Mouse (Mus musculus) liver, embryonic 14.5 days (tissue): ENCODE results near the gene Pigu. TPM values are rescaled to one million over a fixed set of nuclear protein-coding genes. Genes with fewer than 3 reads are reported as not detected.

ENCODE experiments used
- ATAC-seq: fragments of 200-750 bp; cut with Nextera tagmentation; 2 replicates; pipeline ENCODE4 v1.8.0; 2017; ENCODE audit warnings: moderate number of reproducible peaks, mild to moderate bottlenecking, moderate library complexity; ENCODE audit not compliant: insufficient read depth
- DNase-seq, 3 experiments: peaks; one replicate each; pipeline ENCODE4 v3.0.0-alpha.2; 2012 to 2013; ENCODE audit warnings: low read depth in 3 of 3, low spot score in 3 of 3
- H3K27ac ChIP-seq: fragments of 300-500 bp; sonication (generic); 2 replicates; pipeline ENCODE4 v1.5.1; 2014; ENCODE audit warnings: moderate library complexity, mild to moderate bottlenecking, control low read depth, inconsistent platforms
- H3K27me3 ChIP-seq: fragments of 300-500 bp; sonication (generic); 2 replicates; pipeline ENCODE4 v1.6.1; 2014; ENCODE audit warnings: mild to moderate bottlenecking, low read length, moderate library complexity; ENCODE audit not compliant: control insufficient read depth, insufficient read depth
- H3K36me3 ChIP-seq: fragments of 300-500 bp; sonication (generic); replicated peaks from 2 replicates; pipeline ENCODE4 v1.6.1; 2014; ENCODE audit warnings: low read depth; ENCODE audit not compliant: control insufficient read depth, insufficient read depth
- H3K4me1 ChIP-seq, 2 experiments: fragments of 200-500 bp in 1 of 2; fragments of 300-500 bp in 1 of 2; sonication (generic) in 1 of 2; replicated peaks; 2 replicates each; pipeline ENCODE4 v1.6.1; 2012 to 2014; ENCODE audit warnings: antibody characterized with exemption in 1 of 2, inconsistent platforms in 1 of 2, low read length in 1 of 2; ENCODE audit not compliant: control insufficient read depth in 2 of 2, insufficient read depth in 2 of 2
- H3K4me2 ChIP-seq: fragments of 300-500 bp; sonication (generic); 2 replicates; pipeline ENCODE4 v1.6.1; 2014; ENCODE audit warnings: low read depth, mild to moderate bottlenecking, control low read depth, moderate library complexity
- H3K4me3 ChIP-seq, 2 experiments: fragments of 200-500 bp in 1 of 2; fragments of 300-500 bp in 1 of 2; sonication (generic) in 1 of 2; 2 replicates each; pipeline ENCODE4 v1.5.1; 2012 to 2014; ENCODE audit warnings: low read depth in 2 of 2, low read length in 2 of 2, mild to moderate bottlenecking in 2 of 2, control low read depth in 1 of 2, inconsistent platforms in 1 of 2, moderate library complexity in 1 of 2; ENCODE audit not compliant: insufficient read depth in 1 of 2
- H3K9ac ChIP-seq: fragments of 300-500 bp; sonication (generic); replicated peaks from 2 replicates; pipeline ENCODE4 v1.6.1; 2014; ENCODE audit warnings: mild to moderate bottlenecking, control low read depth, moderate library complexity
- H3K9me3 ChIP-seq: fragments of 300-500 bp; sonication (generic); 2 replicates; pipeline ENCODE4 v1.6.1; 2016; ENCODE audit warnings: low read length, mixed read lengths; ENCODE audit not compliant: control insufficient read depth
- CTCF ChIP-seq: IDR thresholded peaks from 2 replicates; pipeline ENCODE4 v1.5.1; 2016; ENCODE audit warnings: antibody characterized with exemption, low read depth, control low read depth
- EP300 ChIP-seq: IDR thresholded peaks from 2 replicates; pipeline ENCODE4 v1.6.1; 2016; ENCODE audit warnings: antibody characterized with exemption, low read depth
- WGBS: fragments of 180-500 bp; shearing (Covaris S2); extraction: QIAGEN DNeasy Blood & Tissue Kit; methylation state at CpG from one replicate; pipeline ENCODE4 v1.1.7; 2014; ENCODE audit not compliant: insufficient replicate concordance; 5-methylcytosine and 5-hydroxymethylcytosine counted together
- polyA plus RNA-seq, 2 experiments: library from polyadenylated mRNA; depleted of rRNA in 1 of 2; stranded (reverse) in 1 of 2; unstranded in 1 of 2; fragments of >200 nt; fragmentation: Nextera tagmentation in 1 of 2; extraction: Ambion mirVana in 1 of 2; gene quantifications; 2 replicates each; pipeline versions ENCODE4 v1.2.1 to v1.2.3; 2012 to 2014

Pigu gene
- polyA plus RNA-seq, 2 experiments, result 16.7 to 24.4 TPM

DNA sequence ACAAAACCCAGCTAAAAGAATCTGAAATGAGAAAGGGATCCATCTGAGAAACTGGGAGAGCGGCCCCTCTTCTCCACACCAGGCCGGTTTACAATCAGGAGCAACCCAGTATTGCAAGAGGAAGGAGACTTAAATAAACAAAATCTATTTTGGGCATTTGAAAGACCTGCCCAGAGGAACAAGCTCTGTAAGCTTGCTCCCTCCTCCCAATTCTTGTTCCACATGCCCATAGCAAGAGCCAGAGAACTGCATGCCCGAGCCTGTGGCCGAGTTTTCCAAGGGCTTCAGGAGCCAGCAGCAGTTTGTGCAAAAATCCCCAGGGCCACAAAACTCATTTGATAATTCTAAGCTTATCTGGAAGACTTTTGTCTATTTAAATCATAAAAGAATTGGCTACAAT, 57.7 kb downstream of the Pigu start:
- no peak for TF ChIP-seq EP300
- no peak for TF ChIP-seq CTCF
- Histone ChIP-seq H3K27ac (no peak overlapping the region), H3K9ac (no peak overlapping the region), H3K27me3 (no peaks in the 10 kb centered on the region), H3K4me1 (no peaks in the 10 kb centered on the region), H3K36me3 (peaks cover 4% of the 10 kb centered on the region; the same call in 1 of the 2 replicates), H3K4me3 (no peak overlapping the region), H3K4me2 (no peak overlapping the region), H3K9me3 (no peaks in the 10 kb centered on the region)
- 69% methylated on average over 4 of the region's 4 CpGs for WGBS
- no peak for DNase-seq
- ATAC-seq, result no peak

DNA sequence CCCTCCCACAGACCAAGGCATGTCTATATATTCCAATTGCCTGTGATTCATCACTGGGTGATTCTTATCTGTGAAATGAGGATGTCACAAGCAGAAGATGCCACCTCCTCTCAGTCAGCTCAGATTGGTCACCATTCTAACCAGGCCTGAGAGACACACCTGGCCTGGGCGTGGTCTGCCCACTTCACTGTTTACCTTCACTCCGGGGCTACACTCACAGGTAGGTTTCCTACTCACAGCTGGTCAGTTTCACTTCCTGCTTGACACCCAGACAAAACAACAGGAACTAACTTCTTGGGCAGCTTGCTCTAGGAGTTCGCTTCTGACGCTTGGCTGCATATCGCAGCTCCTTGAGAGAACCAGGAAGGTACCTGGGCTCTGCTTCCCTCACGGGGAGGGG, 61.8 kb downstream of the Pigu start:
- no peak for ATAC-seq
- Histone ChIP-seq H3K9me3 (no peaks in the 10 kb centered on the region), H3K9ac (no peak overlapping the region), H3K27ac (no peak overlapping the region), H3K4me1 (no peaks in the 10 kb centered on the region), H3K4me3 (no peak overlapping the region), H3K36me3 (peaks cover 6% of the 10 kb centered on the region; the same call in 1 of the 2 replicates), H3K4me2 (no peak overlapping the region), H3K27me3 (no peaks in the 10 kb centered on the region)
- WGBS, result 77% methylated on average over 6 of the region's 6 CpGs
- no peak for DNase-seq
- no peak for TF ChIP-seq CTCF
- no peak for TF ChIP-seq EP300

DNA sequence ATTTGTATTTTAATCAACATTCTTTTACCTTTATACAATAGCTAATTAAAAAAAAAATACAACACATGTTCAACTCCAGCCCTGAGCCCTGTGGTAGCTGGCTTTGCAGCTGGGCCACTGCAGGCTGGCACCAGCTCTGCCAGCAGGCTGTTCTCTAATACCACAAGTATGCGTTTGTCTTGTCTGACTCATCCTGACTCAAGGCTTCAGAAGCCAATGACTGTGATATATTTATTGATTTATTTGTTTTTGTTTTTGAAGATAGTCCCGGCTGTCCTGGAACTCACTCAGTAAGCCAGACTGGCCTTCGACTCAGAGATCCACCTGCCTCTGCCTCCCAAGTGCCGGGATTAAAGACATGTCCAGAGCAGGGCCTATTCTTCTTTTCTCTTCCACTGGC, 63.3 kb downstream of the Pigu start:
- H3K27me3 ChIP-seq, result no peaks in the 10 kb centered on the region
- H3K4me1 ChIP-seq, result no peaks in the 10 kb centered on the region
- 80% methylated on average over 4 of the region's 4 CpGs for WGBS
- no peak overlapping the region for H3K4me3 ChIP-seq
- H3K4me2 ChIP-seq, result no peak overlapping the region
- ATAC-seq (no peak), DNase-seq (no peak)
- no peak overlapping the region for H3K9ac ChIP-seq
- TF ChIP-seq CTCF, result no peak
- no peak for TF ChIP-seq EP300
- H3K9me3 ChIP-seq, result no peaks in the 10 kb centered on the region
- peaks cover 6% of the 10 kb centered on the region for H3K36me3 ChIP-seq
- no peak overlapping the region for H3K27ac ChIP-seq

DNA sequence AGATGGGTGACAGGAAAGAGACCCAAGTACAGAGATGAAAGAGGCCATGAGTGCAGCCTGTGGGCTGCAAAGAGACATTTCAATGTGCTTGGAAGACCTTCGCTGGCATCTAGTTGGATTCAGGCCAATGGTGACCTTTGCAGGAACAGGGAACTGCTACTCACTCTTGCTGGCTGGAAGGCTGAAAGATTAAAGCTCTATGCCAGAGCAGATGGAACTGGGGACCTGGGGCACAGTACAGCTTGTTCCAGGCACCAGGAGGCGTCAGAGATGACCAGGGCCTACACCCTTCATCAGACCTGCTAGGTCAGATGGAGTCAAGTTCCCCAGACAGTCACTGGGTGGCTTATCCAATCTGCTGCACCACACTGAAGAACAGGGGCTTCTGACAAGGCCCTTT, 63.8 kb downstream of the Pigu start:
- H3K9me3 ChIP-seq, result no peaks in the 10 kb centered on the region
- no peak for TF ChIP-seq EP300
- no peak for TF ChIP-seq CTCF
- ATAC-seq (no peak), DNase-seq (no peak)
- peaks cover 6% of the 10 kb centered on the region for H3K36me3 ChIP-seq
- no peaks in the 10 kb centered on the region for H3K4me1 ChIP-seq
- no peak overlapping the region for H3K4me2 ChIP-seq
- no peak overlapping the region for H3K9ac ChIP-seq
- no peak overlapping the region for H3K27ac ChIP-seq
- no peak overlapping the region for H3K4me3 ChIP-seq
- no peaks in the 10 kb centered on the region for H3K27me3 ChIP-seq
- 67% methylated on average over 2 of the region's 2 CpGs for WGBS

DNA sequence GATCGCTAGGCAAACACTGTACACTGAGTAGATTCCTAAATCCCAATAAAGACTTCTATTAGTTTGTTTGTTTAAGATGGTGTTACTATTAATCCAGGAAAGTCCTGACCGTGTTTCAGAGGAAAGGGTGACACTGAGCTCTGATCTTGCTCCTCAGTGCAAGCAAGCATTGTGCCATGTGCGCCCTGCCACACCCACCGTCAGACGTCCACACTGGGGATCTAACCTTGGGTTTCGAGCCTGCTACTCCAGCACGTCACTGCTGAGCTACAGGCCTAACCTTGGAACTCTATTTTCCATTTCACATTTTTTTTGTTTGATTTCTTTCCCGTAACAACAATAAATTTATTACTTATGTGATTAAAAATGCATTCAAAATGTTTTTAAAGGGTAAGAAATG, 67.2 kb downstream of the Pigu start:
- Histone ChIP-seq H3K36me3 (peaks cover 6% of the 10 kb centered on the region), H3K9ac (no peak overlapping the region), H3K27ac (no peak overlapping the region), H3K9me3 (no peaks in the 10 kb centered on the region), H3K4me3 (no peak overlapping the region), H3K4me1 (no peaks in the 10 kb centered on the region; a peak in 1 of 4 replicates), H3K4me2 (no peak overlapping the region), H3K27me3 (no peaks in the 10 kb centered on the region)
- ATAC-seq, result no peak
- DNase-seq, result no peak
- WGBS, result 80% methylated on average over 8 of the region's 8 CpGs
- no peak for TF ChIP-seq CTCF
- no peak for TF ChIP-seq EP300
